Mouse (Mus musculus) MEL (cell line): Measurements from ENCODE around the gene Nf1. TPM values are rescaled to one million over a fixed set of nuclear protein-coding genes. Genes with fewer than 3 reads are reported as not detected.

Experiments used
- DNase-seq: peaks from one replicate; pipeline ENCODE4 v3.0.0; 2011; ENCODE audit warnings: low read depth, low spot score
- H3K27ac ChIP-seq: 2 replicates; pipeline ENCODE4 v1.5.1; 2012; ENCODE audit warnings: low read depth, mild to moderate bottlenecking, control low read depth, low read length, moderate library complexity; ENCODE audit not compliant: control insufficient read depth
- H3K27me3 ChIP-seq, 2 experiments: fragments of 150-350 bp in 1 of 2; sonication (generic) in 1 of 2; 2 replicates each; pipeline ENCODE4 v1.6.1; 2012; ENCODE audit warnings: low read length in 2 of 2, mild to moderate bottlenecking in 2 of 2, improper control_type of control experiment in 1 of 2, moderate library complexity in 1 of 2; ENCODE audit not compliant: insufficient read depth in 2 of 2, control insufficient read depth in 1 of 2
- H3K36me3 ChIP-seq, 2 experiments: 2 replicates each; pipeline ENCODE4 v1.6.1; 2012 to 2014; ENCODE audit warnings: low read length in 2 of 2, improper control_type of control experiment in 1 of 2, inconsistent platforms in 1 of 2, mild to moderate bottlenecking in 1 of 2; ENCODE audit not compliant: insufficient read depth in 2 of 2, control insufficient read depth in 1 of 2
- H3K4me1 ChIP-seq, 2 experiments: fragments of 150-350 bp in 1 of 2; sonication (generic) in 1 of 2; 2 replicates each; pipeline ENCODE4 v1.6.1; 2012; ENCODE audit warnings: low read length in 2 of 2, improper control_type of control experiment in 1 of 2, mild to moderate bottlenecking in 1 of 2; ENCODE audit not compliant: insufficient read depth in 2 of 2, control insufficient read depth in 1 of 2
- H3K4me3 ChIP-seq, 2 experiments: fragments of 150-350 bp in 1 of 2; sonication (generic) in 1 of 2; 2 replicates each; pipeline ENCODE4 v1.5.1; 2012; ENCODE audit warnings: low read depth in 2 of 2, low read length in 2 of 2, mild to moderate bottlenecking in 2 of 2, moderate library complexity in 2 of 2, control low read depth in 1 of 2, improper control_type of control experiment in 1 of 2; ENCODE audit not compliant: control insufficient read depth in 1 of 2, insufficient read depth in 1 of 2
- H3K79me2 ChIP-seq: 2 replicates; pipeline ENCODE4 v1.6.1; 2012; ENCODE audit warnings: mild to moderate bottlenecking, low read length, moderate library complexity; ENCODE audit not compliant: control insufficient read depth, poor library complexity, insufficient read depth
- H3K9ac ChIP-seq: 2 replicates; pipeline ENCODE4 v1.6.1; 2012; ENCODE audit warnings: low read depth, mild to moderate bottlenecking, control low read depth, low read length, moderate library complexity; ENCODE audit not compliant: control insufficient read depth, poor library complexity, severe bottlenecking
- H3K9me3 ChIP-seq: fragments of 150-350 bp; sonication (generic); replicated peaks from 2 replicates; pipeline ENCODE4 v1.6.1; 2012; ENCODE audit warnings: mild to moderate bottlenecking, low read length, improper control_type of control experiment, moderate library complexity; ENCODE audit not compliant: insufficient read depth
- CHD2 ChIP-seq: IDR thresholded peaks from 2 replicates; pipeline ENCODE4 v1.6.1; 2011; ENCODE audit warnings: low read length, improper control_type of control experiment
- E2F4 ChIP-seq: IDR thresholded peaks from 2 replicates; pipeline ENCODE4 v1.6.1; 2011; ENCODE audit warnings: low read depth, low read length, improper control_type of control experiment, borderline replicate concordance
- EP300 ChIP-seq, 2 experiments: IDR thresholded peaks; 2 replicates each; pipeline ENCODE4 v1.6.1; 2011; ENCODE audit warnings: improper control_type of control experiment in 2 of 2, low read length in 2 of 2, low read depth in 1 of 2, mild to moderate bottlenecking in 1 of 2
- ETS1 ChIP-seq: IDR thresholded peaks from 2 replicates; pipeline ENCODE4 v1.6.1; 2012; ENCODE audit warnings: low read depth, mild to moderate bottlenecking, inconsistent platforms, low read length, improper control_type of control experiment, moderate library complexity
- GABPA ChIP-seq: IDR thresholded peaks from 2 replicates; pipeline ENCODE4 v1.6.1; 2012; ENCODE audit warnings: low read depth, mild to moderate bottlenecking, inconsistent platforms, low read length, improper control_type of control experiment, moderate library complexity
- GATA1 ChIP-seq: IDR thresholded peaks from 2 replicates; pipeline ENCODE4 v1.6.1; 2011; ENCODE audit warnings: low read depth, low read length, improper control_type of control experiment
- JUND ChIP-seq: IDR thresholded peaks from 2 replicates; pipeline ENCODE4 v1.6.1; 2011; ENCODE audit warnings: low read depth, mild to moderate bottlenecking, improper control_type of control experiment, low read length
- KAT2A ChIP-seq: conservative IDR thresholded peaks from 2 replicates; pipeline ENCODE4 v1.6.1; 2012; ENCODE audit warnings: low read depth, low read length, improper control_type of control experiment, inconsistent platforms
- MAFK ChIP-seq: IDR thresholded peaks from 2 replicates; pipeline ENCODE4 v1.6.1; 2011; ENCODE audit warnings: low read depth, mild to moderate bottlenecking, low read length, improper control_type of control experiment, borderline replicate concordance
- MAX ChIP-seq: IDR thresholded peaks from 2 replicates; pipeline ENCODE4 v1.6.1; 2011; ENCODE audit warnings: low read length, improper control_type of control experiment
- MAZ ChIP-seq: IDR thresholded peaks from 2 replicates; pipeline ENCODE4 v1.6.1; 2012; ENCODE audit warnings: low read depth, mild to moderate bottlenecking, inconsistent platforms, low read length, improper control_type of control experiment
- MYC ChIP-seq: IDR thresholded peaks from 2 replicates; pipeline ENCODE4 v1.6.1; 2011; ENCODE audit warnings: low read depth, mild to moderate bottlenecking, low read length, improper control_type of control experiment, moderate library complexity
- NELFE ChIP-seq: IDR thresholded peaks from 2 replicates; pipeline ENCODE4 v1.6.1; 2011; ENCODE audit warnings: low read depth, low read length, improper control_type of control experiment
- POLR2A ChIP-seq, 2 experiments: IDR thresholded peaks; 2 replicates each; pipeline ENCODE4 v1.6.1; 2011 to 2012; ENCODE audit warnings: low read length in 2 of 2, mild to moderate bottlenecking in 2 of 2, control low read depth in 1 of 2, improper control_type of control experiment in 1 of 2, low read depth in 1 of 2, moderate library complexity in 1 of 2; ENCODE audit not compliant: control insufficient read depth in 1 of 2, insufficient read depth in 1 of 2, poor library complexity in 1 of 2
- POLR2AphosphoS2 ChIP-seq: IDR thresholded peaks from 2 replicates; pipeline ENCODE4 v1.6.1; 2011; ENCODE audit warnings: low read length, improper control_type of control experiment
- RAD21 ChIP-seq: IDR thresholded peaks from 2 replicates; pipeline ENCODE4 v1.6.1; 2011; ENCODE audit warnings: mild to moderate bottlenecking, low read depth, low read length, improper control_type of control experiment
- RCOR1 ChIP-seq: IDR thresholded peaks from 2 replicates; pipeline ENCODE4 v1.6.1; 2012; ENCODE audit warnings: low read depth, mild to moderate bottlenecking, inconsistent platforms, low read length, improper control_type of control experiment
- SIN3A ChIP-seq: IDR thresholded peaks from 2 replicates; pipeline ENCODE4 v1.6.1; 2012; ENCODE audit warnings: low read length, improper control_type of control experiment, inconsistent platforms
- SMC3 ChIP-seq: IDR thresholded peaks from 2 replicates; pipeline ENCODE4 v1.6.1; 2011; ENCODE audit warnings: low read depth, low read length, improper control_type of control experiment
- TBP ChIP-seq: IDR thresholded peaks from 2 replicates; pipeline ENCODE4 v1.8.0; 2011; ENCODE audit warnings: low read depth, low read length, improper control_type of control experiment
- TCF12 ChIP-seq: IDR thresholded peaks from 2 replicates; pipeline ENCODE4 v1.6.1; 2014; ENCODE audit warnings: low read depth, mild to moderate bottlenecking, inconsistent platforms, low read length, improper control_type of control experiment, moderate library complexity
- UBTF ChIP-seq: IDR thresholded peaks from 2 replicates; pipeline ENCODE4 v1.6.1; 2012; ENCODE audit warnings: low read depth, mild to moderate bottlenecking, inconsistent platforms, low read length, improper control_type of control experiment, moderate library complexity, borderline replicate concordance; ENCODE audit not compliant: insufficient read depth
- ZC3H11A ChIP-seq: IDR thresholded peaks from 2 replicates; pipeline ENCODE4 v1.6.1; 2012; ENCODE audit warnings: low read depth, mild to moderate bottlenecking, inconsistent platforms, low read length, improper control_type of control experiment
- ZKSCAN1 ChIP-seq: IDR thresholded peaks from 2 replicates; pipeline ENCODE4 v1.6.1; 2012; ENCODE audit warnings: low read depth, mild to moderate bottlenecking, inconsistent platforms, low read length, improper control_type of control experiment, moderate library complexity
- ZNF384 ChIP-seq: IDR thresholded peaks from 2 replicates; pipeline ENCODE4 v1.6.1; 2012; ENCODE audit warnings: low read depth, mild to moderate bottlenecking, inconsistent platforms, low read length, improper control_type of control experiment
- polyA plus RNA-seq, 2 experiments: library from polyadenylated mRNA; stranded (reverse) in 1 of 2; unstranded in 1 of 2; fragments of >175 nt in 1 of 2; fragments of >200 nt in 1 of 2; gene quantifications; 2 replicates each; pipeline versions ENCODE4 v1.2.1 to v1.2.4; 2012; ENCODE audit warnings: low replicate concordance in 2 of 2, low read depth in 1 of 2; ENCODE audit not compliant: insufficient read length in 2 of 2, insufficient read depth in 1 of 2, missing spikeins in 1 of 2
- total RNA-seq: library from RNA; depleted of rRNA; stranded (reverse); fragments of 300-350 nt; gene quantifications from 2 replicates; pipeline ENCODE4 v1.2.3, GENCODE M21; 2012

Nf1 gene
- total and polyA plus RNA-seq, 3 experiments: 13.2 to 108 (median 20.3) TPM

GRCm38 (mm10) chr11:79612046-79612600 is 272.6 kb downstream of the Nf1 start:
- Histone ChIP-seq H3K9ac (no peak overlapping the region), H3K27me3 (no peaks in the 10 kb centered on the region), H3K27ac (no peak overlapping the region), H3K79me2 (no peaks in the 10 kb centered on the region), H3K4me3 (no peak overlapping the region), H3K9me3 (no peaks in the 10 kb centered on the region), H3K4me1 (peaks cover 0 to 6% of the 10 kb centered on the region in 2 experiments; a peak in 2 of 4 replicates), H3K36me3 (peaks cover 0 to 7% of the 10 kb centered on the region in 2 experiments; a peak in 2 of 4 replicates)
- no peak for DNase-seq
- no peak for TF ChIP-seq TCF12
- no peak for TF ChIP-seq ETS1
- TF ChIP-seq GATA1: no peak
- TF ChIP-seq NELFE: no peak
- no peak for TF ChIP-seq ZNF384
- no peak for TF ChIP-seq KAT2A
- TF ChIP-seq E2F4: no peak
- TF ChIP-seq RCOR1: no peak
- no peak for TF ChIP-seq SMC3
- no peak for TF ChIP-seq MAZ
- TF ChIP-seq EP300 (IDR thresholded peaks at IDR 0.05; ENCODE audit: low read depth in 1 of 2, low read length in 2 of 2): no peak
- TF ChIP-seq RAD21: no peak
- no peak for TF ChIP-seq MYC

DNA sequence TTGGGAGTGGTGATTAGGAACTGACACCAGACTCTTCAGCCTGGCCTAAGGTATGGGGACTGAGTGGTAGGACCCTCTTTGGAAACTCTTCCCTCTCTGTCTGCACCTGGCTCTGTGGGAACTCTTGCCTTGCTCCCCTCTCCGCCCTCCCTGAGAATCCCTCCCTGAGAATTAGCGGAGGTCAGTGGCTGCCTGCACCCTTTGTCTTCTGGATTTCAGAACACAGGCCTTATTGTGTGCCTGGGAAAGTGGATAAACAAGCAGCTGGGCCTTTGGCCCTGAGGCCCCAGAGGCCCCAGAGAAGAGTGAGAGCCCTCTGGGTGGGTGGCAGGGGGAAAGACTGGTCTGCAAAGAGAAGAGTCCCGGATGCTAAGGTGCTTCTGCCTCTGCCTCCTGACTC is 273.6 kb downstream of the Nf1 start:
- Histone ChIP-seq H3K27ac (no peak overlapping the region), H3K79me2 (no peaks in the 10 kb centered on the region), H3K4me1 (peaks cover 0 to 6% of the 10 kb centered on the region in 2 experiments; a peak in 2 of 4 replicates), H3K9me3 (no peaks in the 10 kb centered on the region), H3K27me3 (no peaks in the 10 kb centered on the region), H3K9ac (no peak overlapping the region), H3K4me3 (no peak overlapping the region), H3K36me3 (peaks cover 0 to 7% of the 10 kb centered on the region in 2 experiments; a peak in 2 of 4 replicates)
- no peak for DNase-seq
- TF ChIP-seq MAZ (no peak), CHD2 (no peak), TBP (no peak), POLR2AphosphoS2 (no peak), JUND (no peak), UBTF (no peak), MAFK (no peak), NELFE (no peak), ZC3H11A (no peak), MAX (no peak), ZKSCAN1 (no peak), SIN3A (no peak), GABPA (no peak), POLR2A (IDR thresholded peaks at IDR 0.05; ENCODE audit: control insufficient read depth in 1 of 2, insufficient read depth in 1 of 2, low read depth in 1 of 2, low read length in 2 of 2, poor library complexity in 1 of 2) (no peak), MYC (no peak)
- TF ChIP-seq, all 39 proteins: peak for 0
